Mouse (Mus musculus): ENCODE results near the gene Olfr292.

GRCm38 (mm10) chr7:86688030-86688429 lies at the start of gene Olfr292:
- TF ChIP-seq POLR2A (IDR thresholded peaks at IDR 0.05; ENCODE audit: extremely low read depth, insufficient read depth, low read length), result no peak
- TF ChIP-seq CTCF (IDR thresholded peaks at IDR 0.05; ENCODE audit: extremely low read depth, insufficient read depth, low read length), result no peak
